Mouse (Mus musculus): Measurements from ENCODE around the gene Taf10. TPM values are rescaled to one million over a fixed set of nuclear protein-coding genes. Genes with fewer than 3 reads are reported as not detected.

Taf10 gene
- 353 and 389 TPM in 2 replicates for total RNA-seq (2014; fragmentation: Nextera tagmentation)
- total RNA-seq (2017): 202 and 540 TPM in 2 replicates
- 263 and 330 TPM in 2 replicates for polyA plus RNA-seq (2012)

DNA sequence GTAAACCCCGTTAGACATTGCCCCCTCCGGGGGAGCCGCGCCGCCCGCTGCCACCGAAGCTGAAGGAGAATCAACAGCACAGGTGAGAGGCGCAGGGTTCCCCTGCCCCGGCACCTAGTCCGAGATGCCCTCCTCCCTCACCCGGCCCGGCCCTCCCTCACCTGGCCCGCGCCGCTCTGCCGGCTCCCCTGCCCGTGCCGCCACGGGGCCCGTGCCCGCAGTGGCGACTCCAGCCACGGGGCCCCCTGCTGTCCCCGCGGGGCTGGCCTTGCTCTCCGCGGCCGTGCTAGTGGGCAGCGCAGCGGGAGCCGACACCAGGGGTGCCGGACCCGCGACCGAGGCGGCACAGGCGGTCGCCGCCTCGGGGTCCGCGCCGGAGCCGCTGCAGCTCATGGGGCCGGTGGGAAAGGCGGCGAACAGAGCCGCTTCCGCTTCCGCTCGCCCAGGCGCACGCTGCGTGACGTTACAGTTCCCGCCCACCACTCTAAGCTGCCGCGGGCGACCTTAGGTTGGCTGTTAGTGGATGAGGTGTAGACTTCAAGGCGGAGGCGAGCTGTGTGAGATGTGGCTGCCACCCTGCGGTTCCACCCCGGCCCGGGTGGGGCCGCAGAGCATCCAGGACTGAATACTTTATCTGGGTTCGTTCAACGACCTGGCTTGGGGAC, at the start of gene Taf10:
Gene Taf10, minus strand, starts transcription at position 436 of the 665 bp plus-strand sequence.
- DNase-seq (ENCODE audit: low spot score) (peak; percentile 93), ATAC-seq (ENCODE audit: extremely low read depth, insufficient number of reproducible peaks, low FRiP score, poor library complexity, severe bottlenecking) (peak; percentile 98)
- Histone ChIP-seq H3K36me3 (replicated peaks) (peaks cover 78% of the 10 kb centered on the region), H3K9me3 (replicated peaks) (no peaks in the 10 kb centered on the region), H3K27me3 (ENCODE audit: insufficient read depth, low read length) (no peaks in the 10 kb centered on the region), H3K4me1 (ENCODE audit: insufficient read depth, low read depth, low read length) (peaks cover 55% of the 10 kb centered on the region), H3K4me3 (ENCODE audit: low read depth, low read length) (peak within 1 kb of the TSS; percentile 98)
- TF ChIP-seq POLR2AphosphoS5 (IDR thresholded peaks at IDR 0.05; ENCODE audit: insufficient replicate concordance, low read depth, low read length) (no peak), GATA2 (IDR thresholded peaks at IDR 0.05; ENCODE audit: borderline replicate concordance, low read depth, low read length) (no peak), CTCF (IDR thresholded peaks at IDR 0.05; ENCODE audit: low read depth, low read length) (no peak), GATA1 (IDR thresholded peaks at IDR 0.05; ENCODE audit: borderline replicate concordance, low read length) (no peak), TAL1 (conservative IDR thresholded peaks at IDR 0.05; ENCODE audit: low read depth, low read length) (no peak)

DNA sequence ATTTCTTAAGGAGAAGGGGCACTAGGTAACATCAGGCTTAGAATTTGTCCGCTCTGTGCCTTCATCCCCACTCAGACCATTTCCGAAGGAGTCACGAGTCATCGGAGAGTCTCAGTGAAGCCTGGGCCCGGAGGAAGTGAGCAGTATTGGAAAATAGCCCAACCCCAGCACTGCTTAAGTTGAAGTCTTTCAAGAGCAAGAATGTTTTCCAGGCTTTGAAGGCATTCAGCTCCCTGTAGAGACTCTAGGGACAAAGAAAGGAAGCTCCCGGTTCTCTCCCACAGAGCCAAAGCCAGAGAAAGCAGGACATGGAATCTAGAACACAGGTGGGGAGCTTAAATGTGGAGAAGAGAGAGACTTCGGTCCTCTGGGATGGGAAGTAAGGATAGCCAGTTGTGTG, 49.5 kb upstream of the Taf10 start:
- H3K4me3 ChIP-seq (ENCODE audit: low read depth, low read length): no peak overlapping the region
- H3K36me3 ChIP-seq (replicated peaks): no peaks in the 10 kb centered on the region
- no peaks in the 10 kb centered on the region for H3K9me3 ChIP-seq (replicated peaks)
- TF ChIP-seq POLR2AphosphoS5 (IDR thresholded peaks at IDR 0.05; ENCODE audit: insufficient replicate concordance, low read depth, low read length): no peak
- no peak for TF ChIP-seq GATA2 (IDR thresholded peaks at IDR 0.05; ENCODE audit: borderline replicate concordance, low read depth, low read length)
- no peak for TF ChIP-seq TAL1 (conservative IDR thresholded peaks at IDR 0.05; ENCODE audit: low read depth, low read length)
- no peak for TF ChIP-seq CTCF (IDR thresholded peaks at IDR 0.05; ENCODE audit: low read depth, low read length)
- no peak for TF ChIP-seq GATA1 (IDR thresholded peaks at IDR 0.05; ENCODE audit: borderline replicate concordance, low read length)
- no peaks in the 10 kb centered on the region for H3K4me1 ChIP-seq (ENCODE audit: insufficient read depth, low read depth, low read length)
- H3K27me3 ChIP-seq (ENCODE audit: insufficient read depth, low read length): peaks cover 9% of the 10 kb centered on the region; the same call in 1 of the 2 replicates
- ATAC-seq (ENCODE audit: extremely low read depth, insufficient number of reproducible peaks, low FRiP score, poor library complexity, severe bottlenecking): no peak
- no peak for DNase-seq (ENCODE audit: low spot score)

DNA sequence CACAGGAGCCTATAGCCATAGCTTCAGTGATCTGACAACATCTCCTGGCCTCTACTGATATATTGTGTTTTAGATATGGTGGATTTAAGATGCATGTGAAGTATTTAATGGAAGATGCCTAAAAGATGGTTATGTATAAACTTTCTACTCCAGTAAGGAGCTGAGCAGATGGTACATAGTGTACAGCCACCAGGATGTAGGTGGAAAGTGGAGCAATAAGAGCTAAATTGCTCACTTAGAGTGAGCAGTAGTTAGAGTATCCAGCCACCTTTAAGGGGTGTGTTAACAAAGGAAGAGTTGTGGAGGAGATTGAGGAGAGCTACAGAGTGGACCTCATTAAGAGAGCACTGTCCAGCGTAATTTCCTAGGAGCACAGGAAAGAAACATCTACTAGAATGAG, 47.0 kb upstream of the Taf10 start:
- DNase-seq (ENCODE audit: low spot score) (no peak), ATAC-seq (ENCODE audit: extremely low read depth, insufficient number of reproducible peaks, low FRiP score, poor library complexity, severe bottlenecking) (no peak)
- H3K4me3 ChIP-seq (ENCODE audit: low read depth, low read length): no peak overlapping the region
- H3K9me3 ChIP-seq (replicated peaks): peaks cover 3% of the 10 kb centered on the region
- H3K27me3 ChIP-seq (ENCODE audit: insufficient read depth, low read length): peaks cover 11% of the 10 kb centered on the region; the same call in 1 of the 2 replicates
- no peaks in the 10 kb centered on the region for H3K36me3 ChIP-seq (replicated peaks)
- TF ChIP-seq GATA2 (IDR thresholded peaks at IDR 0.05; ENCODE audit: borderline replicate concordance, low read depth, low read length): no peak
- TF ChIP-seq TAL1 (conservative IDR thresholded peaks at IDR 0.05; ENCODE audit: low read depth, low read length): no peak
- no peak for TF ChIP-seq GATA1 (IDR thresholded peaks at IDR 0.05; ENCODE audit: borderline replicate concordance, low read length)
- no peak for TF ChIP-seq POLR2AphosphoS5 (IDR thresholded peaks at IDR 0.05; ENCODE audit: insufficient replicate concordance, low read depth, low read length)
- TF ChIP-seq CTCF (IDR thresholded peaks at IDR 0.05; ENCODE audit: low read depth, low read length): no peak
- no peaks in the 10 kb centered on the region for H3K4me1 ChIP-seq (ENCODE audit: insufficient read depth, low read depth, low read length)

DNA sequence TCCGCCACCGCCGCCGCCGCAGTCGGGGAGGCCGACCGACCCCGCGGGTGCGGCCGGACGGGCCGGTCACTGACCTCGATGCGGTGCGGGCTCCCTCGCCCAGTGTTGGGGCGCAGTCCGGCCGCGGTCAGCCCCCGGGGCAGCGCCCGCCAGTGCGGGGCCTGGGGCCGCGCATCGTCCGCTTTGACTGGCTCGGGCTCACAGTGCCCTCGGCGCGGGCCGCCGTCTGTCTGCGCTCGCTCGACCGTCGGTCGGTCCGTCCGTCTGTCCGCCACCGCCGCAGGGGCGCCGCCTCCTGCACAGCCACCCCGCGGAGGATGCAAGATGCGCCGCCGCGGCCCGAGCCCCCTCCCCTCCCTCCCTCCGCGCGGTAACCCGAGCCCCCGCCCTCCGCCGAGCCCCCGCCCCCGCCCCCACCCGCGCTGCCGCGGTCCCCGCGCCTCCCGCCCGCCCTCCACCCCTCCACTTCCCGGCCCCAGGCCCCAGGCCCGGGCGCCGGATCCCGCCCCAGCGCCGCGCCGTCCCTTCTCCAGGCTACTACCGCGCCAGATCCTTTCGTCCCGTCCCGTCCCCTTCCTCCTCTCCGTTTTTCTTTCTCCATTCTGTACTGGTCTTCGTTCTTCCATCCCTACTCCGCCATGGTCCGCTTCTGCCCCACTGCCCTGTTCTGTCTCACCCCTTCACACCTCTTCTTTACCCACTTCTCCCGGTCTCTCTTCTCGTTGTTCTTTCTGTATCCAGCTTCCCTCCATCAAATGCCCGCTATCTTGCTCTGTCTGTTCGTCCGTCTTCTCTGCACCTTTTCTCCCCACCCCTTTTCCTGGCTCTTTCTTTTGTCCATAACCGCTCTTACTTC, 43.4 kb upstream of the Taf10 start, which contains the start of gene Dchs1:
Gene Dchs1, minus strand, starts transcription at position 370 of the 856 bp plus-strand sequence.
- H3K4me3 ChIP-seq (ENCODE audit: low read depth, low read length): no peak within 1 kb of the TSS
- H3K27me3 ChIP-seq (ENCODE audit: insufficient read depth, low read length): peaks cover 27% of the 10 kb centered on the region
- H3K9me3 ChIP-seq (replicated peaks): peaks cover 3% of the 10 kb centered on the region
- ATAC-seq (ENCODE audit: extremely low read depth, insufficient number of reproducible peaks, low FRiP score, poor library complexity, severe bottlenecking): no peak
- TF ChIP-seq GATA2 (IDR thresholded peaks at IDR 0.05; ENCODE audit: borderline replicate concordance, low read depth, low read length) (no peak), TAL1 (conservative IDR thresholded peaks at IDR 0.05; ENCODE audit: low read depth, low read length) (no peak), CTCF (IDR thresholded peaks at IDR 0.05; ENCODE audit: low read depth, low read length) (no peak), GATA1 (IDR thresholded peaks at IDR 0.05; ENCODE audit: borderline replicate concordance, low read length) (no peak), POLR2AphosphoS5 (IDR thresholded peaks at IDR 0.05; ENCODE audit: insufficient replicate concordance, low read depth, low read length) (no peak)
- H3K36me3 ChIP-seq (replicated peaks): no peaks in the 10 kb centered on the region
- H3K4me1 ChIP-seq (ENCODE audit: insufficient read depth, low read depth, low read length): no peaks in the 10 kb centered on the region
- no peak for DNase-seq (ENCODE audit: low spot score)

DNA sequence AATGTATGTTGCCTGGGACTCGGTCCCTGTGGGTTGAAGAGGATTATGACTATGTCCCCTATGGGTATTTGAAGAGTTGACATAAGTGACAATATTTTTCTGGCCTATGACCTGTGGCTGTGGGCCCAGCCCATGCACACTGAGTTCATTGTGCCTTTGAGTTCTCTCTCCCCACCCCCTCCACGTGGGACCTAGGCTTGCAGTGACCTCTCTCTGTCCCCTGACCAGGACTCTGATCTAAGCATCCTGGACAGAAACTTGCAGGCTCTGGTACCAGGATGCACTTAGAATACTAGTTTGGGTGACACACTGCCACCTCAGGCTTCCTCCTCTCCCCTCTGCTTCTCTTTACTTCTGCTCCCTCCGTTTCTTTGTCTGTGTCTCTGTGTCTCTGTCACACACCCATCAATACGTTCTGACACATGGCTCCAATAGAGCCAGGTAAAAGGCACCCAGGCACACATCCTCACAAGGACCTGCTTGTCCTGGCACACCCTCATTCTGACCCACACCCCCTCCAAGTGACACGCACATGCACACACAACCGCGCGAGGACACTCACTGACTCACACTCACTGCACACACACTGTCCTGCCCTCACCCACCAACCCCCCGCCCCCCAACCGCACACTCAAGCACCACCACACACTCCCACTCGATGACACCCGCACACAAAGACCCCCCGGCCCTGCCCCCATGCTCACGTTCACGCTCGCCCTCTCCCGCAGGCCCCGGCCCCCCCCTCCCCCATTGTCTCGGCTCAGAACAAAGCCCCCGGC, 42.5 kb upstream of the Taf10 start:
- ATAC-seq (ENCODE audit: extremely low read depth, insufficient number of reproducible peaks, low FRiP score, poor library complexity, severe bottlenecking): no peak
- H3K4me3 ChIP-seq (ENCODE audit: low read depth, low read length): no peak overlapping the region
- no peaks in the 10 kb centered on the region for H3K4me1 ChIP-seq (ENCODE audit: insufficient read depth, low read depth, low read length)
- TF ChIP-seq TAL1 (conservative IDR thresholded peaks at IDR 0.05; ENCODE audit: low read depth, low read length) (no peak), POLR2AphosphoS5 (IDR thresholded peaks at IDR 0.05; ENCODE audit: insufficient replicate concordance, low read depth, low read length) (no peak), GATA2 (IDR thresholded peaks at IDR 0.05; ENCODE audit: borderline replicate concordance, low read depth, low read length) (no peak), GATA1 (IDR thresholded peaks at IDR 0.05; ENCODE audit: borderline replicate concordance, low read length) (no peak), CTCF (IDR thresholded peaks at IDR 0.05; ENCODE audit: low read depth, low read length) (no peak)
- peaks cover 3% of the 10 kb centered on the region for H3K9me3 ChIP-seq (replicated peaks)
- H3K36me3 ChIP-seq (replicated peaks): no peaks in the 10 kb centered on the region
- H3K27me3 ChIP-seq (ENCODE audit: insufficient read depth, low read length): peaks cover 31% of the 10 kb centered on the region
- DNase-seq (ENCODE audit: low spot score): no peak

Measured in G1E (cell line).